Mouse (Mus musculus) liver, embryonic 15.5 days (tissue): ENCODE measurements at regions not wholly inside any gene's neighbourhood (a gene's known extent, or its start where the extent isn't known, plus 50 kb on each side); places are given as distances from the start of the nearest gene placed in this dataset.

ENCODE experiments used
- ATAC-seq: fragments of 200-750 bp; cut with Nextera tagmentation; 2 replicates; pipeline ENCODE4 v1.8.0; 2017; ENCODE audit warnings: moderate number of reproducible peaks, mild to moderate bottlenecking, moderate library complexity; ENCODE audit not compliant: insufficient read depth
- H3K27ac ChIP-seq: fragments of 300-500 bp; sonication (generic); replicated peaks from 2 replicates; pipeline ENCODE4 v1.5.1; 2015; ENCODE audit warnings: mild to moderate bottlenecking, inconsistent platforms
- H3K27me3 ChIP-seq: fragments of 300-500 bp; sonication (generic); 2 replicates; pipeline ENCODE4 v1.6.1; 2015; ENCODE audit warnings: mild to moderate bottlenecking, inconsistent platforms
- H3K36me3 ChIP-seq: fragments of 300-500 bp; sonication (generic); replicated peaks from 2 replicates; pipeline ENCODE4 v1.6.1; 2015; ENCODE audit warnings: moderate library complexity, mild to moderate bottlenecking, inconsistent platforms
- H3K4me1 ChIP-seq: fragments of 300-500 bp; sonication (generic); replicated peaks from 2 replicates; pipeline ENCODE4 v1.6.1; 2015; ENCODE audit warnings: inconsistent platforms
- H3K4me2 ChIP-seq: fragments of 300-500 bp; sonication (generic); 2 replicates; pipeline ENCODE4 v1.6.1; 2015; ENCODE audit warnings: moderate library complexity, mild to moderate bottlenecking, inconsistent platforms
- H3K4me3 ChIP-seq: fragments of 300-500 bp; sonication (generic); replicated peaks from 2 replicates; pipeline ENCODE4 v1.5.1; 2015; ENCODE audit warnings: mild to moderate bottlenecking, inconsistent platforms
- H3K9ac ChIP-seq: fragments of 300-500 bp; sonication (generic); 2 replicates; pipeline ENCODE4 v1.6.1; 2015; ENCODE audit warnings: moderate library complexity, mild to moderate bottlenecking, inconsistent platforms
- H3K9me3 ChIP-seq: fragments of 300-500 bp; sonication (generic); replicated peaks from 2 replicates; pipeline ENCODE4 v1.6.1; 2016; ENCODE audit warnings: inconsistent platforms
- WGBS: fragments of 180-500 bp; shearing (Covaris S2); methylation state at CpG from one replicate; pipeline ENCODE4 v1.1.7; 2015; ENCODE audit warnings: mixed read lengths; ENCODE audit not compliant: insufficient replicate concordance; 5-methylcytosine and 5-hydroxymethylcytosine counted together

DNA sequence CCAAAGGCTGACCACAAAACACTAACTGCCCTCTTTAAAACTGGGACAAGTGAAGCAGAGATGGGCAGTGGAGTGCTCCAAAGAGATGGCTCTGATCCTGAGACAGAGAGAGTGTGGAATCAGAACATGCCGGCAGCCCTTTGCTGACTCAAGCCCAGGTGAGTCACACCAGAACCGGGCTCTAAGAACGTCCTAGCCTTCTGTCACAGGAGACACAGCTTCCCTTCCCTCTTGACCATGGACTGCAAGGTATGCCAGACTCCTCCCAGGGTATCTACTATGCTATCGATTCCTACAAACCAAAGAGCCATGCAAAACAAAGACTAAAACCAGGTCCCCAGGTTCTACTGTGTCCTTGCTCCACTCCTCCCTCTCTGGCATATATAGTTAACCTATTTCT is 98.0 kb downstream of the Dhx15 start:
- no peak for ATAC-seq
- no peak overlapping the region for H3K4me3 ChIP-seq

GRCm38 (mm10) chr5:52088131-52088530 is 102.2 kb downstream of the Dhx15 start:
- no peaks in the 10 kb centered on the region for H3K27me3 ChIP-seq
- no peak overlapping the region for H3K4me3 ChIP-seq
- H3K4me1 ChIP-seq, result no peaks in the 10 kb centered on the region
- no peaks in the 10 kb centered on the region for H3K36me3 ChIP-seq
- no peaks in the 10 kb centered on the region for H3K9me3 ChIP-seq
- no peak for ATAC-seq
- H3K27ac ChIP-seq, result no peak overlapping the region
- no peak overlapping the region for H3K9ac ChIP-seq
- 68% methylated on average over 10 of the region's 10 CpGs for WGBS
- H3K4me2 ChIP-seq, result no peak overlapping the region

More for the DNA sequence above, 98.0 kb downstream of the Dhx15 start:
- H3K27ac ChIP-seq, result no peak overlapping the region
- no peak overlapping the region for H3K9ac ChIP-seq
- no peak overlapping the region for H3K4me2 ChIP-seq
- H3K4me1 ChIP-seq, result no peaks in the 10 kb centered on the region
- H3K27me3 ChIP-seq, result no peaks in the 10 kb centered on the region
- H3K36me3 ChIP-seq, result no peaks in the 10 kb centered on the region
- no peaks in the 10 kb centered on the region for H3K9me3 ChIP-seq
- WGBS, result 62% methylated on average over 4 of the region's 4 CpGs

DNA sequence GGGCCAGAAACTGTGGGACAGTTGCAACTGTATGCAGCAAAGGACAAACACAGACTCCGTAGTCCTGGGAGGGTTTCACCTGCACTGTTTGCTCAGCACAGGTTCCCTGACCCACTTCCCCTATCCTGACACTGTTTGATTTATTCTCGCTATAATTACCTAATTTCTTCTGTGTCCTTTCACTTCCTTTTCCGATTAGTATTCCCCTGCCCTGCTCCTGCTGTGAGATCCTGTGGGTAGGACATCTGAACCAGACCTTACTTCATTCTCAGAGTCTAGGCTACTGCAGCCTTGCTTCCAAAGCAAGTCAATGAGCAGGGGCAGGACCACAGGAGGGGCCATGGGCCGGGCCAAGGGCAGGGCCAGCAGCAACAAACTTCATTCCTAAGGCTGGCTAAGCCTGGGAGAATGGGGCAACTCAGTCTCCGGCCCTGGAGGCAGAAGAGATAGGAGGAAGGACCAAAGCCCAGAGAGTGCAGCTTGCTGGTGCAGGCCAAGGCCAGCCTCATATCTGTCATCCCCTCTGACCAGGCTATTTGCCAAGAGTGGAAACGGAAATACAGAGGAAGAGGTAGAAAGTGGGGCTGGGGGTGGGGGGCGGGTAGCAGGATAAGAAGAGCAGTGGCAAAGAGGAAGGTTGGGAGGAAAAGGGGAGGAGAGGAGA is 103.4 kb downstream of the Dhx15 start:
- no peak for ATAC-seq
- WGBS, result 26% methylated on average over 7 of the region's 7 CpGs
- H3K36me3 ChIP-seq, result no peaks in the 10 kb centered on the region

DNA sequence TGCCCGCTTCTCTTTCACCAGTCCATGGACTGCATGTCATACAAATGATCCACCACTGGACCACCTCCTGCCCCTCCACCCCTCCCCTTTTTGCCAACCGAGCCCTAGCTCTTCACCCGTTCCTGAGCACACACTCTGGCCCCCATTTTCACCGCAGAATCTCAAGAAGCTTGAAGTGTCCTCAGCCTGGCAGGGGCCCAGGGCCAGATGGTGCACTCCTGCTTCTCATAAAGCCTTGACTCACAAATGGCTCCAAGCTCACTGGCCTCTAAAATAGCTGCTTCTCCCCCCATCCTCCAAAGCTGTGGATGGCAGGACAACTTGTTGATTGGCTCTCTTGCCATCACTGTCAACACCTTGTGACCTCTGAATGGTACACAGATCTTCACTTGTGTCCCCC is 110.0 kb downstream of the Dhx15 start:
- Histone ChIP-seq H3K27ac (no peak overlapping the region), H3K4me1 (no peaks in the 10 kb centered on the region), H3K4me2 (no peak overlapping the region), H3K9ac (no peak overlapping the region), H3K36me3 (no peaks in the 10 kb centered on the region), H3K9me3 (no peaks in the 10 kb centered on the region), H3K4me3 (no peak overlapping the region), H3K27me3 (no peaks in the 10 kb centered on the region)
- 65% methylated on average over 4 of the region's 4 CpGs for WGBS
- ATAC-seq, result no peak

More for the DNA sequence above, 103.4 kb downstream of the Dhx15 start:
- Histone ChIP-seq H3K9ac (no peak overlapping the region), H3K4me1 (no peaks in the 10 kb centered on the region), H3K27ac (no peak overlapping the region), H3K9me3 (no peaks in the 10 kb centered on the region), H3K27me3 (no peaks in the 10 kb centered on the region), H3K4me3 (no peak overlapping the region), H3K4me2 (no peak overlapping the region)

DNA sequence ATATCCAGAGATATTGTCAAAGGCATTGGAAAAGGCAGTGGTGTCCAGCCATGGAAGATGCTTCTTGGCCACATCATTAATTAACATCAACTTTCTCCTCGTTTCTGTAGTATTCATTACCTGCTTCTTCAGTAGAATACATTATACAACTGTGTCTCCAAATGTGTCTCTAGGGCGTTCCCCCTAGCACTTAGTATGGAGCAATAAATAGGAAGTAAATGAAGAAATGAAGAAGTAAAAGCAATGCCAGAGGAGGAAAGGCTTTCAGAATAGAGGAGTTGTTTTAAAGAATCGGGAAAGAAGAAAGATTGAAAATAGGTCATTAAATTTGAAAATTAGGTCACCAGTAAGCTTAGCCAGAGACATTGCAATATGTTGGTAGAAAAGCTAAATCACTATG is 112.6 kb downstream of the Dhx15 start:
- H3K4me2 ChIP-seq, result no peak overlapping the region
- no peak for ATAC-seq
- no peaks in the 10 kb centered on the region for H3K36me3 ChIP-seq
- no peaks in the 10 kb centered on the region for H3K27me3 ChIP-seq
- WGBS, result 52% methylated on average over 3 of the region's 3 CpGs
- no peak overlapping the region for H3K4me3 ChIP-seq
- no peaks in the 10 kb centered on the region for H3K4me1 ChIP-seq
- no peak overlapping the region for H3K27ac ChIP-seq
- H3K9ac ChIP-seq, result no peak overlapping the region
- H3K9me3 ChIP-seq, result no peaks in the 10 kb centered on the region

DNA sequence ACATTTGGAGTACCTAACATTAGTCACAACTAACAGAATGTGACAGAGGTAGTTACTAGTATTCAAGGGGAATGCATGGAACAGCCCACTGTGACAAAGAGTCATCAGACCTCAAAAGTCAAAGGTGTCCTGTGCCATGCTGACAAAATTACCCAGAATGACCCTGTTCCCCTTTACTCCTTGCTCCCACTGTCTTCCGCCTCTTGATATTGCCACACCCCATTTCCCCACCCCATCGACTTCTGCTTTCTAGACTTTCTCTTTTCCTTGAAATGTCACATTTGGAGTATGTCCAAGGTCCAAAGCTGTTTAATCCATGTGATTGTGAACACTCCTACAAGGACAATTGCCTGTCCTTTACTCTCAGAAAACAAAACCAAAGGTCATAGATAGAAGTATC is 115.2 kb downstream of the Dhx15 start:
- ATAC-seq, result no peak
- Histone ChIP-seq H3K27ac (no peak overlapping the region), H3K27me3 (no peaks in the 10 kb centered on the region), H3K4me1 (no peaks in the 10 kb centered on the region), H3K9ac (no peak overlapping the region), H3K9me3 (no peaks in the 10 kb centered on the region), H3K36me3 (no peaks in the 10 kb centered on the region), H3K4me2 (no peak overlapping the region), H3K4me3 (no peak overlapping the region)
- WGBS, result 58% methylated on average over 2 of the region's 2 CpGs

DNA sequence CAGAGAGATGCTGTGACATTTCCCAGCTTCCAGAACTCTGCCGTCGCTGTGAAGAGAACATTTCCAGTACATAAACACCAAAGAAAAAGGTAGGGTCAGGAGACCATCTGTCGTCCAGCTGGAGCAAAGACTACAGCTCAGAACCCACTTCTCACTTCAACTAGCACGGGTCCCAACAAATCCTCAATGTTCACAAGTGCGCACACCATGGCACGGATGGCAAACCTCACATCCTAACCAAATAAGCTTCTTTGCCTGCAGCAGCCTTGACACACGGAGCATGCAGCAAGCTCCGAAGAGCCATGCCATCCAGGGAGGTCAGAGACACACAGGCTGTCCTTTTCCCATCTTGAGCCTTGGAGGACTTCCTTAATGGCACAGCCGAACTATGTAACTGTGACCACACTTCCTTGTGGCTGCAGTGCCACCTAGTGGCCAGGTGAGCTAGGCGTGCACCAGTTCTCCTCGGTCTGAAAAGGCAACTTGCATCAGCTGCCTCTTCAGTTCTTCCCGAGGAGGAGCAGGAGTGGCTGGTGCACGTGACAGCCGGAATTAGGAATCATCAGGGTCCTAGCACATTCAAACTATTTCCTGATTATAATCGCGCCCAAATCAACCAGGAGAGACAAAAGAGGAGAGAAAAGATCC is 125.4 kb downstream of the Dhx15 start:
- no peaks in the 10 kb centered on the region for H3K27me3 ChIP-seq
- no peaks in the 10 kb centered on the region for H3K36me3 ChIP-seq
- no peak overlapping the region for H3K9ac ChIP-seq
- H3K9me3 ChIP-seq, result no peaks in the 10 kb centered on the region
- no peak overlapping the region for H3K27ac ChIP-seq
- ATAC-seq, result no peak
- no peaks in the 10 kb centered on the region for H3K4me1 ChIP-seq
- no peak overlapping the region for H3K4me2 ChIP-seq
- H3K4me3 ChIP-seq, result no peak overlapping the region
- WGBS, result 29% methylated on average over 16 of the region's 16 CpGs

GRCm38 (mm10) chr5:52062214-52062613 is 128.1 kb downstream of the Dhx15 start:
- Histone ChIP-seq H3K36me3 (no peaks in the 10 kb centered on the region), H3K9ac (no peak overlapping the region), H3K4me2 (no peak overlapping the region), H3K27ac (no peak overlapping the region), H3K27me3 (no peaks in the 10 kb centered on the region), H3K9me3 (no peaks in the 10 kb centered on the region), H3K4me3 (no peak overlapping the region), H3K4me1 (no peaks in the 10 kb centered on the region)
- WGBS, result 63% methylated on average over 4 of the region's 4 CpGs
- no peak for ATAC-seq

DNA sequence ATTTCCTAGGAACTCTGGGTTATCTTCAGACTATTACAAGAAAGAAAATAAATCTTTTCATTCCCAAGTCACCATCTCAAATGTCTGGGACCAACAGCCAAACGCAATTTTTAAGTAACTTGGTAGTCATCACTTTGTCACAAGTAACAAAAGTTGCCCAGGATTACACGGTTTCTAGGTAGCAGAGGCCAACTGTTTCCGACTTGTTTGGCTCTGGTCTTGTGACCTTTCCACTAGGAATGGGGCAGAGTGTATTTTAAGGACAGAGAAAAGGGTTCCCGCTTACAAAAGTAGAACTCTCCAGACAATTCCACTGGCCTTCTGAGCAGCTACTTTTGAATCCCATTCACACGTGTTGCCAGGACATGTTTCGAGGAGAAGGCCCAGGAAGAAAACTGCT is 129.1 kb downstream of the Dhx15 start:
- Histone ChIP-seq H3K9me3 (no peaks in the 10 kb centered on the region), H3K27me3 (no peaks in the 10 kb centered on the region), H3K9ac (no peak overlapping the region), H3K4me1 (no peaks in the 10 kb centered on the region), H3K4me3 (no peak overlapping the region), H3K4me2 (no peak overlapping the region), H3K27ac (no peak overlapping the region), H3K36me3 (no peaks in the 10 kb centered on the region)
- 69% methylated on average over 6 of the region's 6 CpGs for WGBS
- ATAC-seq, result no peak

DNA sequence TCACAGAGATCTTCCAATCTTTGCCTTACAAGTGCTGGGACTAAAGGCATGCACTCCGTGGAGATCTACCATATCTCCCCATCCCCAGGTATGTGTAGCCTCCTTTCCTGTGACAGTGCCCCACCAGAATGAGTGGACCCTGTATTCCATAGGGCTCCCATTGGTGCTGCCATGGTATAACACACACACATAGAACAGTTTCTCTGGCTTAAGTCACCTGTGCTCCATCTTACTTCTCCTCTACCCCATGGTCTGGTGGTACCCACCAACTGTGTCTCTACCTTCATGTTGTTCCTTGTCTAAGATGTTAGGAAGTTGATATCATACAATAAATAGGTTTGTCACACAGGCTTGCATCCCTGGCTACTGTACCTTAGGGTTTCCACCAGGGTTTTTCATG is 133.1 kb downstream of the Dhx15 start:
- H3K27me3 ChIP-seq, result no peaks in the 10 kb centered on the region
- H3K9me3 ChIP-seq, result no peaks in the 10 kb centered on the region
- H3K36me3 ChIP-seq, result no peaks in the 10 kb centered on the region
- no peak for ATAC-seq
- 55% methylated on average over 1 of the region's 1 CpGs for WGBS
- no peak overlapping the region for H3K4me2 ChIP-seq
- no peaks in the 10 kb centered on the region for H3K4me1 ChIP-seq
- no peak overlapping the region for H3K9ac ChIP-seq
- H3K27ac ChIP-seq, result no peak overlapping the region
- H3K4me3 ChIP-seq, result no peak overlapping the region

DNA sequence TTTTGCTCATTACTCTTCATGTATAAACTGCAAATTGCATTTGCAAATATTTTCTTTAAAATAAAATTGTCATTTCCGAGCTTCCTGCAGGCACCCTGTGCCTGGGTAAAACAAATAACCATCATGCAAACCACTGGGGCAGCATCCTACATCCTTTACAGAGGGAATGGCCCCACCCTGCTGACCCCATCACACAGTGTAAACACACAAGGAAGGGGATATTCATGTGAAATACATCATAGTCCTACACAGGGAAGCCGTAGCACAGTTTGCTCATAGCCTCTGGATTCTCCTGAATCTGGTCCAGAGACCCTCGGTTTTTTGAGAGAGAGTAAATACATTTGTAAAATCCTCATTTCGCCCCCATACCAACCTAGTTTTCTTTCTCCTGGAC is 138.2 kb downstream of the Dhx15 start:
- WGBS, result 54% methylated on average over 4 of the region's 4 CpGs
- no peaks in the 10 kb centered on the region for H3K9me3 ChIP-seq
- no peak overlapping the region for H3K27ac ChIP-seq
- no peaks in the 10 kb centered on the region for H3K27me3 ChIP-seq
- no peaks in the 10 kb centered on the region for H3K36me3 ChIP-seq
- no peaks in the 10 kb centered on the region for H3K4me1 ChIP-seq
- ATAC-seq, result no peak
- H3K4me3 ChIP-seq, result no peak overlapping the region
- H3K4me2 ChIP-seq, result no peak overlapping the region
- no peak overlapping the region for H3K9ac ChIP-seq
